Mouse (Mus musculus) hindbrain, embryonic 11.5 days (tissue): ENCODE measurements around the gene Cers4. TPM values are rescaled to one million over a fixed set of nuclear protein-coding genes. Genes with fewer than 3 reads are reported as not detected.

Experiments
- ATAC-seq: fragments of 200-750 bp; cut with Nextera tagmentation; 2 replicates; pipeline ENCODE4 v1.8.0; 2017; ENCODE audit warnings: mild to moderate bottlenecking, moderate TSS enrichment, moderate library complexity; ENCODE audit not compliant: low FRiP score
- DNase-seq: peaks from one replicate; pipeline ENCODE4 v3.0.0-alpha.2; 2015; ENCODE audit warnings: low spot score
- H3K27ac ChIP-seq: fragments of 300-500 bp; sonication (generic); 2 replicates; pipeline ENCODE4 v1.5.1; 2014; ENCODE audit warnings: mild to moderate bottlenecking, low read depth, low read length
- H3K27me3 ChIP-seq: fragments of 300-500 bp; sonication (generic); 2 replicates; pipeline ENCODE4 v1.6.1; 2014; ENCODE audit warnings: mild to moderate bottlenecking, low read length, moderate library complexity, mixed read lengths; ENCODE audit not compliant: control insufficient read depth, insufficient read depth
- H3K36me3 ChIP-seq: fragments of 300-500 bp; sonication (generic); 2 replicates; pipeline ENCODE4 v1.6.1; 2014; ENCODE audit warnings: mild to moderate bottlenecking, low read length, moderate library complexity, mixed read lengths; ENCODE audit not compliant: control insufficient read depth, insufficient read depth
- H3K4me1 ChIP-seq: fragments of 300-500 bp; sonication (generic); replicated peaks from 2 replicates; pipeline ENCODE4 v1.6.1; 2014; ENCODE audit warnings: low read length, mixed read lengths; ENCODE audit not compliant: control insufficient read depth, insufficient read depth
- H3K4me2 ChIP-seq: fragments of 300-500 bp; sonication (generic); replicated peaks from 2 replicates; pipeline ENCODE4 v1.6.1; 2014; ENCODE audit warnings: mild to moderate bottlenecking, low read depth, low read length
- H3K4me3 ChIP-seq: fragments of 300-500 bp; sonication (generic); 2 replicates; pipeline ENCODE4 v1.5.1; 2014; ENCODE audit warnings: low read depth, low read length
- H3K9ac ChIP-seq: fragments of 300-500 bp; sonication (generic); 2 replicates; pipeline ENCODE4 v1.6.1; 2014; ENCODE audit warnings: low read depth, low read length
- H3K9me3 ChIP-seq: fragments of 300-500 bp; sonication (generic); 2 replicates; pipeline ENCODE4 v1.6.1; 2016; ENCODE audit warnings: low read length; ENCODE audit not compliant: control insufficient read depth
- WGBS: fragments of 180-500 bp; shearing (Covaris S2); extraction: QIAGEN DNeasy Blood & Tissue Kit; methylation state at CpG from one replicate; pipeline ENCODE4 v1.1.7; 2014; 5-methylcytosine and 5-hydroxymethylcytosine counted together
- polyA plus RNA-seq: library from polyadenylated mRNA; unstranded; fragments of >200 nt; fragmentation: Nextera tagmentation; extraction: Ambion mirVana; gene quantifications from 2 replicates; pipeline ENCODE4 v1.2.1, GENCODE M21; 2014

Cers4 gene
- polyA plus RNA-seq, 1 experiment from 2014 or later: 13.9 TPM

DNA sequence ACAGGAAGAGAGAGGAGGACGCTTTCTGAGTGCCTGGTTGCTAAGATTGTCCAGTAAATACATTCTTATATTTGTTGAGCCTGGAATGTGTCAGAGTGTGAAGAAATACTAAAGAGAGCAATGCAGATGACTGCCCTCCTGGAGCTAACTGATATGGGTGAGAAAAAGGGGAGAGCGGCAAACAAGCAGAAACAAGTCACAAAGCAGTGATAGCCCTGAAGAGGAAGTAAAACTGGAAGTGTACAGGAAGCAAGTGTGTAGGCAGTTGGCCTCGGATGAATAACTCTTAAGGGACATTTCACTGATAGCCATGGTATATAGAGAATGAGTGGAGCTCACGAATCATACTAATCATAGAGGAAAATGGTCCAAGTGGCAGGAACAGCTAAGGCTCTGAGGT lies 28.6 kb downstream of the Cers4 start:
- DNase-seq (no peak), ATAC-seq (no peak)
- Histone ChIP-seq H3K4me1 (no peaks in the 10 kb centered on the region), H3K27ac (no peak overlapping the region), H3K9ac (no peak overlapping the region), H3K9me3 (no peaks in the 10 kb centered on the region), H3K4me3 (no peak overlapping the region), H3K4me2 (no peak overlapping the region), H3K27me3 (no peaks in the 10 kb centered on the region), H3K36me3 (no peaks in the 10 kb centered on the region)
- WGBS: 90% methylated on average over 4 of the region's 4 CpGs

DNA sequence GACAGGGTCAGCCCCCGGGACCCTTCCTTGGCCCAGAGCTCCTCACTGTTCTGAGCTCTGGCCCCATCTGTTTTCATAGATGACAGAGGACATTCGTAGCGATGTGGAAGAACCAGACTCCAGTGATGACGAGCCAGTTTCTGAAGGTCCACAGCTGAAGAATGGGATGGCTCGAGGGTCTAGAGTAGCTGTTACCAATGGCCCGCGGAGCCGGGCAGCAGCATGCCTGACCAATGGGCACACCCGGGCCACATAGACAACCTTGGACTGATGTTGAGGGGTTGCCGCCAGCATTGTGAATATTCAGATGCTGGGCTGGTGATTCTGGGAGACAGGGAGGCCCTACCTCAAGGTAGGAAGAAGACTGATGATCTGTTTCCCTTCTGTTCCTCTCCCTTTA lies 30.7 kb downstream of the Cers4 start:
- no peaks in the 10 kb centered on the region for H3K4me1 ChIP-seq
- no peak overlapping the region for H3K4me3 ChIP-seq
- 98% methylated on average over 10 of the region's 10 CpGs for WGBS
- H3K27ac ChIP-seq: no peak overlapping the region
- no peak for ATAC-seq
- no peaks in the 10 kb centered on the region for H3K36me3 ChIP-seq
- no peak for DNase-seq
- no peaks in the 10 kb centered on the region for H3K27me3 ChIP-seq
- no peak overlapping the region for H3K9ac ChIP-seq
- no peak overlapping the region for H3K4me2 ChIP-seq
- H3K9me3 ChIP-seq: no peaks in the 10 kb centered on the region

Other genes starting within 250 kb of the Cers4 start
- gene Tgfbr3l, start 244.8 kb upstream of the Cers4 start, polyA plus RNA-seq: 1.7 and 2.1 TPM in 2 replicates
- gene Snapc2, start 239.9 kb upstream of the Cers4 start, polyA plus RNA-seq: 58.8 and 61.1 TPM in 2 replicates
- gene Ctxn1, start 233.8 kb upstream of the Cers4 start, polyA plus RNA-seq: 123 and 136 TPM in 2 replicates
- gene Timm44, start 217.1 kb upstream of the Cers4 start, polyA plus RNA-seq: 59.6 and 59.7 TPM in 2 replicates
- 19.4 and 21.9 TPM in 2 replicates for gene Ccl25, start 167.8 kb upstream of the Cers4 start, polyA plus RNA-seq
- gene Elavl1, start 167.6 kb upstream of the Cers4 start, polyA plus RNA-seq: 313 and 314 TPM in 2 replicates
- gene Zfp958, start 120.1 kb downstream of the Cers4 start, polyA plus RNA-seq: 16.1 and 19.5 TPM in 2 replicates